Comparison of ENCODE assay signal across 7 mouse cellular contexts in genomic region chr1:74794487-74795144, GRCm38 (mm10). TPM values are rescaled to one million over a fixed set of nuclear protein-coding genes. Genes with fewer than 3 reads are reported as not detected.
A peak's percentile ranks its signal among the peaks of the same experiment; 100 is the strongest.
DNase-seq lines count a peak whose midpoint lies in the region; ATAC-seq lines count a peak whose summit lies in the region.

No protein-coding gene starts in this region.

- 2% methylated on average over 35 of the region's 38 CpGs for WGBS in liver, embryonic 11.5 days
- WGBS in embryonic facial prominence, embryonic 12.5 days: under 1% methylated on average over 35 of the region's 38 CpGs
- WGBS in intestine, embryonic 14.5 days: under 1% methylated on average over 36 of the region's 38 CpGs
- WGBS in neural tube, embryonic 11.5 days: 1% methylated on average over 34 of the region's 38 CpGs

- H3K4me1 ChIP-seq in liver, embryonic 11.5 days (replicated peaks; ENCODE audit: control insufficient read depth, insufficient read depth, low read length): peaks cover 2% of the 10 kb centered on the region; the same call in 1 of the 2 replicates
- peaks cover 55% of the 10 kb centered on the region for H3K4me1 ChIP-seq in embryonic facial prominence, embryonic 12.5 days
- H3K4me1 ChIP-seq in intestine, embryonic 14.5 days (replicated peaks; ENCODE audit: control insufficient read depth, insufficient read depth, low read length): peaks cover 14% of the 10 kb centered on the region; the same call in 1 of the 2 replicates
- peaks cover 20% of the 10 kb centered on the region for H3K4me1 ChIP-seq in neural tube, embryonic 11.5 days (ENCODE audit: control insufficient read depth, insufficient read depth, low read length)

- no peak overlapping the region for H3K27ac ChIP-seq in liver, embryonic 11.5 days (ENCODE audit: low read depth, low read length)
- no peak overlapping the region for H3K27ac ChIP-seq in embryonic facial prominence, embryonic 12.5 days
- no peak overlapping the region for H3K27ac ChIP-seq in intestine, embryonic 14.5 days (ENCODE audit: low read depth)
- H3K27ac ChIP-seq in neural tube, embryonic 11.5 days (ENCODE audit: low read depth, low read length): no peak overlapping the region

- H3K4me3 ChIP-seq in liver, embryonic 11.5 days (ENCODE audit: low read depth, low read length): no peak overlapping the region
- peak overlapping the region; percentile 30 for H3K4me3 ChIP-seq in embryonic facial prominence, embryonic 12.5 days
- H3K4me3 ChIP-seq in intestine, embryonic 14.5 days (ENCODE audit: low read depth, low read length): no peak overlapping the region; the same call in 1 of the 2 replicates
- H3K4me3 ChIP-seq in neural tube, embryonic 11.5 days (ENCODE audit: low read depth, low read length): peak overlapping the region; percentile 19

- H3K36me3 ChIP-seq in liver, embryonic 11.5 days (ENCODE audit: control insufficient read depth, insufficient read depth, low read length): no peaks in the 10 kb centered on the region
- H3K36me3 ChIP-seq in embryonic facial prominence, embryonic 12.5 days: no peaks in the 10 kb centered on the region
- no peaks in the 10 kb centered on the region for H3K36me3 ChIP-seq in intestine, embryonic 14.5 days (ENCODE audit: control insufficient read depth, insufficient read depth, low read length)
- H3K36me3 ChIP-seq in neural tube, embryonic 11.5 days (ENCODE audit: control insufficient read depth, insufficient read depth, low read length): no peaks in the 10 kb centered on the region

- peak overlapping the region; percentile 33 for H3K4me2 ChIP-seq in liver, embryonic 11.5 days
- H3K4me2 ChIP-seq in embryonic facial prominence, embryonic 12.5 days (replicated peaks): peak overlapping the region; percentile 50
- peak overlapping the region; percentile 37 for H3K4me2 ChIP-seq in intestine, embryonic 14.5 days (ENCODE audit: low read length)
- H3K4me2 ChIP-seq in neural tube, embryonic 11.5 days (ENCODE audit: low read depth): peak overlapping the region; percentile 34

- ATAC-seq in liver, embryonic 11.5 days (replicated peaks; ENCODE audit: low FRiP score): no peak
- no peak; the same call in 1 of the 2 replicates for ATAC-seq in embryonic facial prominence, embryonic 12.5 days (ENCODE audit: insufficient number of reproducible peaks, insufficient read depth, low FRiP score, low TSS enrichment)
- no peak for ATAC-seq in intestine, embryonic 14.5 days (replicated peaks; ENCODE audit: low FRiP score, low TSS enrichment, low read depth)
- no peak for ATAC-seq in neural tube, embryonic 11.5 days (ENCODE audit: insufficient read depth, low FRiP score, low TSS enrichment)
- no peak for ATAC-seq in megakaryocyte-erythroid progenitor cell, adult 5-6 weeks (replicated peaks; ENCODE audit: low FRiP score, low TSS enrichment, poor library complexity, severe bottlenecking)

- no peak overlapping the region for H3K9ac ChIP-seq in liver, embryonic 11.5 days (ENCODE audit: low read depth, low read length)
- H3K9ac ChIP-seq in embryonic facial prominence, embryonic 12.5 days: no peak overlapping the region; the same call in 1 of the 2 replicates
- 0 out of 2 replicates have a peak overlapping the region, but pooled peaks have one; percentile 13 for H3K9ac ChIP-seq in intestine, embryonic 14.5 days (ENCODE audit: low read length)
- H3K9ac ChIP-seq in neural tube, embryonic 11.5 days (ENCODE audit: low read length): 0 out of 2 replicates have a peak overlapping the region, but pooled peaks have one; percentile 10

- no peaks in the 10 kb centered on the region for H3K9me3 ChIP-seq in liver, embryonic 11.5 days (ENCODE audit: control insufficient read depth, low read length)
- H3K9me3 ChIP-seq in embryonic facial prominence, embryonic 12.5 days: no peaks in the 10 kb centered on the region
- H3K9me3 ChIP-seq in intestine, embryonic 14.5 days (ENCODE audit: control insufficient read depth, low read length): no peaks in the 10 kb centered on the region
- no peaks in the 10 kb centered on the region for H3K9me3 ChIP-seq in neural tube, embryonic 11.5 days (ENCODE audit: control insufficient read depth, low read length)

- no peak for DNase-seq in liver, embryonic 11.5 days (ENCODE audit: low spot score)
- DNase-seq in liver: no peak
- no peak for DNase-seq in intestine, embryonic 14.5 days (ENCODE audit: low spot score)
- DNase-seq in neural tube, embryonic 11.5 days (ENCODE audit: low spot score): peak; percentile 57
- DNase-seq in layer of hippocampus, adult 18-20 months (ENCODE audit: low spot score in 2 of 2): no peak

- peaks cover 100% of the 10 kb centered on the region for H3K27me3 ChIP-seq in liver, embryonic 11.5 days (replicated peaks; ENCODE audit: control insufficient read depth, insufficient read depth, low read length)
- H3K27me3 ChIP-seq in embryonic facial prominence, embryonic 12.5 days: peaks cover 99% of the 10 kb centered on the region
- peaks cover 100% of the 10 kb centered on the region for H3K27me3 ChIP-seq in intestine, embryonic 14.5 days (replicated peaks; ENCODE audit: control insufficient read depth, insufficient read depth, low read length)
- peaks cover 78% of the 10 kb centered on the region for H3K27me3 ChIP-seq in neural tube, embryonic 11.5 days (ENCODE audit: control insufficient read depth, insufficient read depth, low read length)

RNA-seq across cellular contexts. Expression of gene Wnt10a, which starts 3.3 kb away (rescaled TPM):
- 0.10 and 0.22 TPM in 2 replicates for polyA plus RNA-seq in liver, embryonic 11.5 days (2014; fragmentation: Nextera tagmentation; extraction: Ambion mirVana)
- polyA plus RNA-seq in embryonic facial prominence, embryonic 12.5 days (2016; fragmentation: Nextera tagmentation; extraction: Ambion mirVana): 3.1 and 3.5 TPM in 2 replicates
- 0.26 and 0.30 TPM in 2 replicates for polyA plus RNA-seq in intestine, embryonic 14.5 days (2014; fragmentation: Nextera tagmentation; extraction: Ambion mirVana)
- 1.7 and 2.4 TPM in 2 replicates for polyA plus RNA-seq in neural tube, embryonic 11.5 days (2014; fragmentation: Nextera tagmentation; extraction: Ambion mirVana)
- 1 to 10 TPM; 3.4 to 3.7 TPM for total RNA-seq in layer of hippocampus, adult 18-20 months (2021)
- total RNA-seq in megakaryocyte-erythroid progenitor cell, adult 5-6 weeks (2014; fragmentation: Nextera tagmentation): not detected in 2 replicates
- not detected in 2 replicates for total RNA-seq in megakaryocyte-erythroid progenitor cell, adult 5-6 weeks (2017)

RNA-seq across cellular contexts. Expression of gene Wnt6, which starts 22.9 kb away (rescaled TPM):
- polyA plus RNA-seq in liver, embryonic 11.5 days (2014; fragmentation: Nextera tagmentation; extraction: Ambion mirVana): 1.5 and 2.4 TPM in 2 replicates
- 30.1 and 30.8 TPM in 2 replicates for polyA plus RNA-seq in embryonic facial prominence, embryonic 12.5 days (2016; fragmentation: Nextera tagmentation; extraction: Ambion mirVana)
- polyA plus RNA-seq in intestine, embryonic 14.5 days (2014; fragmentation: Nextera tagmentation; extraction: Ambion mirVana): 0.22 and 0.31 TPM in 2 replicates
- polyA plus RNA-seq in neural tube, embryonic 11.5 days (2014; fragmentation: Nextera tagmentation; extraction: Ambion mirVana): 14.5 and 14.6 TPM in 2 replicates
- total RNA-seq in layer of hippocampus, adult 18-20 months (2021): under 1 TPM; 0.35 to 0.46 TPM
- total RNA-seq in megakaryocyte-erythroid progenitor cell, adult 5-6 weeks (2014; fragmentation: Nextera tagmentation): not detected in 2 replicates
- total RNA-seq in megakaryocyte-erythroid progenitor cell, adult 5-6 weeks (2017): not detected in 2 replicates

RNA-seq across cellular contexts. Expression of gene Prkag3, which starts 45.6 kb away (rescaled TPM):
- polyA plus RNA-seq in liver, embryonic 11.5 days (2014; fragmentation: Nextera tagmentation; extraction: Ambion mirVana): not detected in 2 replicates
- 0.47 and 0.56 TPM in 2 replicates for polyA plus RNA-seq in embryonic facial prominence, embryonic 12.5 days (2016; fragmentation: Nextera tagmentation; extraction: Ambion mirVana)
- polyA plus RNA-seq in intestine, embryonic 14.5 days (2014; fragmentation: Nextera tagmentation; extraction: Ambion mirVana): 0.09 TPM in 2 replicates
- 0.16 TPM in 1 of 2 replicates, not detected in the other for polyA plus RNA-seq in neural tube, embryonic 11.5 days (2014; fragmentation: Nextera tagmentation; extraction: Ambion mirVana)
- total RNA-seq in layer of hippocampus, adult 18-20 months (2021): under 1 TPM; 0.28 to 0.30 TPM
- total RNA-seq in megakaryocyte-erythroid progenitor cell, adult 5-6 weeks (2014; fragmentation: Nextera tagmentation): not detected in 2 replicates
- not detected in 2 replicates for total RNA-seq in megakaryocyte-erythroid progenitor cell, adult 5-6 weeks (2017)

Comparison
In these comparisons a context has a peak if more than half of its experiments do, and no peak if none do; other contexts are left out.
1. H3K4me3 ChIP-seq: peak in embryonic facial prominence, embryonic 12.5 days (single experiment) and neural tube, embryonic 11.5 days (single experiment); none in liver, embryonic 11.5 days (single experiment) and intestine, embryonic 14.5 days (single experiment).
2. H3K9ac ChIP-seq: peak in intestine, embryonic 14.5 days (single experiment) and neural tube, embryonic 11.5 days (single experiment); none in liver, embryonic 11.5 days (single experiment) and embryonic facial prominence, embryonic 12.5 days (single experiment).
3. Peak in every context shown above with its lines, with median percentiles within 50 percentile points of each other: H3K4me2 ChIP-seq.